Mouse (Mus musculus): Measurements from ENCODE around the gene Msgn1. TPM values are rescaled to one million over a fixed set of nuclear protein-coding genes. Genes with fewer than 3 reads are reported as not detected.

The Msgn1 gene
- polyA plus RNA-seq, 1 experiment, result 0.27 TPM

DNA sequence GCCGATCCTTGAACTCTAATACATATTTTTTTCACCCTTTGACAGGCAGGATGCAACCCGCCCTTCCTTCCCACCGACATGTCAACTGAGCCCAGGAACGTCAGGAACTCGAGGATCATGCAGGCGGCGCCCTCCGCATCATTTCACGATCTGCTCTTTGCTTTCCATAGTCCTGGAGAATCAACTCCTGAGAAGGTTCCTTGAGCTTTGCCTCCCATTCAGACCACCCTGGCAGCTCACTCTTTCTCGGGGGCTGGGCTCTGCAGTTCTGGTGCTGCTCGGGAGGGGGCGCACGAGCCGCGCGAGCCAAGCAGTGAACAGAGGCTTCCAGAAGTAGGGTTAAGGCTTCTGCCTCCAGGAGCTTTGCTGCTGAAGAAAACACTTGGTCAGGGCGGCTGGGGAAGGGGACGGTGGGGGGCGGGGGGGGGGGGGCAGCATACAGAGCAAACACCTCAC, 12.6 kb downstream of the Msgn1 start:
- Histone ChIP-seq H3K27me3 (ENCODE audit: control insufficient read depth, insufficient read depth, low read length) (no peaks in the 10 kb centered on the region), H3K4me3 (ENCODE audit: control insufficient read depth, insufficient read depth, low read length) (no peak overlapping the region), H3K4me1 (replicated peaks; ENCODE audit: control insufficient read depth, insufficient read depth, low read length) (peaks cover 7% of the 10 kb centered on the region; the same call in 1 of the 2 replicates), H3K36me3 (ENCODE audit: control insufficient read depth, insufficient read depth, low read length) (no peaks in the 10 kb centered on the region), H3K27ac (ENCODE audit: control insufficient read depth, insufficient read depth, low read length) (no peak overlapping the region)
- peak; percentile 84 for DNase-seq
- TF ChIP-seq CTCF (IDR thresholded peaks at IDR 0.05; ENCODE audit: borderline replicate concordance, control insufficient read depth, extremely low read depth, insufficient read depth, low read length, poor library complexity) (peak; percentile 93), POLR2A (IDR thresholded peaks at IDR 0.05; ENCODE audit: control insufficient read depth, extremely low read depth, insufficient read depth, low read length, poor library complexity) (no peak)
- 6% methylated on average over 19 of the region's 19 CpGs for WGBS

DNA sequence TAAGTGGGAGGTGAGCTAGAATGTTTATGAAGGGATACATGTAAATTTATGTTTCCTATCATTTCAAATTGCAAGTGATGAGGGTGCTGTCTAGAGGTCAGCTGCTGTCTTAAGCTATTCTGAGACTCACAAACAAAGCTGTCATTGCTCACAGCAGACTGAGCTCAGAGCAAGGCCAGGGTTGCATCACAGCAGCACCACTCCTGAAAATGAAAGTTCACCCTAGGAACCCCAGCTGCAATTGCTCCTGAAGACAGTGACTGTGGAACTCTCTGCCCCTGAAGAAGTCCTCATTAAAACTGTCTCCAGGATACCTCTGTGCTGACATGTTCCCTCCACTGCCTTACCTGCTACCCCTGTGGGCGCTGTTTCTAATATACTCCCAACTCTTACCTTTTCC, 13.7 kb downstream of the Msgn1 start:
- DNase-seq, result no peak
- WGBS, result 91% methylated on average over 1 of the region's 1 CpGs
- no peak overlapping the region for H3K27ac ChIP-seq (ENCODE audit: control insufficient read depth, insufficient read depth, low read length)
- H3K4me3 ChIP-seq (ENCODE audit: control insufficient read depth, insufficient read depth, low read length), result no peak overlapping the region
- H3K4me1 ChIP-seq (replicated peaks; ENCODE audit: control insufficient read depth, insufficient read depth, low read length), result peaks cover 7% of the 10 kb centered on the region; the same call in 1 of the 2 replicates
- H3K36me3 ChIP-seq (ENCODE audit: control insufficient read depth, insufficient read depth, low read length), result no peaks in the 10 kb centered on the region
- H3K27me3 ChIP-seq (ENCODE audit: control insufficient read depth, insufficient read depth, low read length), result no peaks in the 10 kb centered on the region
- TF ChIP-seq POLR2A (IDR thresholded peaks at IDR 0.05; ENCODE audit: control insufficient read depth, extremely low read depth, insufficient read depth, low read length, poor library complexity) (no peak), CTCF (IDR thresholded peaks at IDR 0.05; ENCODE audit: borderline replicate concordance, control insufficient read depth, extremely low read depth, insufficient read depth, low read length, poor library complexity) (no peak)

DNA sequence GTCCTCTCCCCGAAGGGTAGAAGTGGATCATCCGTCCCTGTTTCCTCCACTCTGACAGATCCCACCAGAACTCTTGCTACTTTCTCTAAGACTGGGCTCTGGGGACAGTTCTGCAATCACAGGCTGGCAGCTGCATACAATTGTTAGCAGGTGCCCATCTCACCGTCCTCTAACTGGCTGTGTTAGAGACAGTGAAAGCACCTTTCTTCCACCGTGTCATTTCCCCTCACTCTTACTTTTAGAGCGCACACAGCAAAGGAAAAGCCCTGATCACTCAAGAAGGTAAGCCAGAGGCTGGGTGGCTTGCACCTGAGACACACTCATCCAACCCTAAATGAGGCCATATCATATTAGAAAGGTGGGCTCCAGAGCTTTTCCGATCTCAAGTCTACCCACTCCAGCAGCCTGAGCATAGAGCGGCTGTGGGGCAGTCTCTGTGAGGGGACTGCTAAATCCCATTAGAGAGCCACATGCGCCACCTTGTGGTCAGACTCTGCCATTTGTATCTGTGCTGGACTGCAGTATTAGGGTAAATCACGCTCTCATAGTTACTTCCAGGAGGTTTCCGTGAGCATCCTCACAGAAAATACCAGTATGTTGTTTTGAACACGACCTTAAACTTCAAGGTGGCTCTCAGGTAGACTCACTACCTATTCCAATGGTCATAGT, 30.2 kb downstream of the Msgn1 start:
- Histone ChIP-seq H3K27me3 (ENCODE audit: control insufficient read depth, insufficient read depth, low read length) (no peaks in the 10 kb centered on the region), H3K4me3 (ENCODE audit: control insufficient read depth, insufficient read depth, low read length) (no peak overlapping the region), H3K27ac (ENCODE audit: control insufficient read depth, insufficient read depth, low read length) (no peak overlapping the region), H3K4me1 (replicated peaks; ENCODE audit: control insufficient read depth, insufficient read depth, low read length) (no peaks in the 10 kb centered on the region), H3K36me3 (ENCODE audit: control insufficient read depth, insufficient read depth, low read length) (no peaks in the 10 kb centered on the region)
- WGBS, result 20% methylated on average over 11 of the region's 11 CpGs
- DNase-seq, result peak; percentile 75
- no peak for TF ChIP-seq POLR2A (IDR thresholded peaks at IDR 0.05; ENCODE audit: control insufficient read depth, extremely low read depth, insufficient read depth, low read length, poor library complexity)
- peak; percentile 60; the same call in 1 of the 2 replicates for TF ChIP-seq CTCF (IDR thresholded peaks at IDR 0.05; ENCODE audit: borderline replicate concordance, control insufficient read depth, extremely low read depth, insufficient read depth, low read length, poor library complexity)

DNA sequence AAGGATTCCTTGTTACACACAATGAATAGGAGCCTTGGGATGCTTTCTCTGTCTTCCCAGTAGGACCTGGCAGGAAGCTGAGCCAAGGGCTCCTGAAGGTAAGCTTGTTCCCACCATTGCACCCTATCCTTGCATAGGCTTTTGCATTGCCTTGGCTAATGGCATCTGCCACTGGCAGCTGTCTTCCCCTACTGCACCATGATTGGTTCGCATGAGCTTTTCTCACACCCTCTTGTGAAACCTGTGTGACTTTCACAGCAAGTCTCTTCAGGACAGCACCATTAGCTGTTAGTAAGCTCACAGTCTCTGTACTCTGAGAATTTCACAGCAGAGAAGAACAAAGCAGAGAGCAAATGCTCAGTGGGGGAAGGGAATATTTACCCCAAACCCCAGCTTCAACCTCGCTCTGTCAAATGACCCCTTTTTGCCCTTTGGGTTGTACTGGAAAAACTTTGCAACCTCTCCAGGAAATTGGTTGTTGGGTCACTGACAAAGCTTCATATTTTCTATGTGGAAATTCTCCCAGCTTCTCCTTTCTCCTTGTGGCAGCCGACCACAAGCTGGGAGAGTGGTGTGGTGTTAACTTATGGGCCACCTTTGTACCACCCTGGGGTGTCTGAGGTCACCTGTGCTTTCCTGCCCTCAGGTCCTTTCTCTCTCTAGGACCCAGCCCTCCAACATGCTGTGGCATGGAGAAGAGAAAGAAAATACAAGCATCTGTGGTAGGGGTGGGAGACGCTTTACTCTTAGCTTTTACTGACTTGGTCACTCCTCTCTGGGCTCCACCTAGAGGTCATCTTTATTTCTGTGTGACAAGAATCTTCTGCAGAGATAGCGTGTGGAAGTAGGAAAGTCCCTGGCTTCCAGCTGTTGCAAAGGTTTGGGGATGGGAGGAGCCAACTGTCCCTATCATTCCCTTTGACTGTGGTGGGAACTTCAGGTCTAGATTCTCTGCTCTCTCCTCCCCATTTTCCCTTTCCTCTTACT, 31.1 kb downstream of the Msgn1 start:
- Histone ChIP-seq H3K36me3 (ENCODE audit: control insufficient read depth, insufficient read depth, low read length) (no peaks in the 10 kb centered on the region), H3K4me3 (ENCODE audit: control insufficient read depth, insufficient read depth, low read length) (no peak overlapping the region), H3K27ac (ENCODE audit: control insufficient read depth, insufficient read depth, low read length) (no peak overlapping the region), H3K27me3 (ENCODE audit: control insufficient read depth, insufficient read depth, low read length) (no peaks in the 10 kb centered on the region), H3K4me1 (replicated peaks; ENCODE audit: control insufficient read depth, insufficient read depth, low read length) (no peaks in the 10 kb centered on the region)
- TF ChIP-seq POLR2A (IDR thresholded peaks at IDR 0.05; ENCODE audit: control insufficient read depth, extremely low read depth, insufficient read depth, low read length, poor library complexity) (no peak), CTCF (IDR thresholded peaks at IDR 0.05; ENCODE audit: borderline replicate concordance, control insufficient read depth, extremely low read depth, insufficient read depth, low read length, poor library complexity) (no peak)
- no peak for DNase-seq
- WGBS, result 20% methylated on average over 5 of the region's 5 CpGs

DNA sequence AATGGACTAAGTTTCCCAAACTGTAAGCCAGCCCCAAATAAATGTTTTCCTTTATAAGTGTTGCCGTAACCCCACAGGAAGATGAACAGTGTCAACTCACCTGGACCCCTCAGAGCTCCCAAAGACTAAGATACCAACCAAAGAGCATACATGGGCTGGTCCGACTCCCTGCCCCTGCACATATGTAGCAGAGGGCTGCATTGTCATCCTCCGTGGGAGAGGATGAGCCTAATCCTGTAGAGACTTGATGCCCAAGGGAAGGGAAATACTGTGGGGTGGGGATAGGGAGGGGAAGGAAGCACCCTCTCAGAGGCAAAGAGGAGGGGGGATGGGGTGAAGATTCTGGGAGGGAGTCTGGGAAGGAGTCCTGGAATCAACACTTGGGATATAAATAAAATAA, 50.1 kb downstream of the Msgn1 start:
- H3K27me3 ChIP-seq (ENCODE audit: control insufficient read depth, insufficient read depth, low read length), result no peaks in the 10 kb centered on the region
- H3K4me3 ChIP-seq (ENCODE audit: control insufficient read depth, insufficient read depth, low read length), result no peak overlapping the region
- H3K36me3 ChIP-seq (ENCODE audit: control insufficient read depth, insufficient read depth, low read length), result no peaks in the 10 kb centered on the region
- DNase-seq, result no peak
- TF ChIP-seq CTCF (IDR thresholded peaks at IDR 0.05; ENCODE audit: borderline replicate concordance, control insufficient read depth, extremely low read depth, insufficient read depth, low read length, poor library complexity) (no peak), POLR2A (IDR thresholded peaks at IDR 0.05; ENCODE audit: control insufficient read depth, extremely low read depth, insufficient read depth, low read length, poor library complexity) (no peak)
- no peak overlapping the region for H3K27ac ChIP-seq (ENCODE audit: control insufficient read depth, insufficient read depth, low read length)
- H3K4me1 ChIP-seq (replicated peaks; ENCODE audit: control insufficient read depth, insufficient read depth, low read length), result no peaks in the 10 kb centered on the region
- WGBS, result 95% methylated on average over 3 of the region's 3 CpGs

Other genes starting within 250 kb of the Msgn1 start
- gene Kcns3, start 57.9 kb downstream of the Msgn1 start, polyA plus RNA-seq (2012; rRNA removed), result 0.28 and 0.36 TPM in 2 replicates
- 2.0 and 3.9 TPM in 2 replicates for gene Gen1, start 56.8 kb upstream of the Msgn1 start, polyA plus RNA-seq (2012; rRNA removed)
- gene Smc6, start 56.9 kb upstream of the Msgn1 start, polyA plus RNA-seq (2012; rRNA removed), result 11.3 and 14.3 TPM in 2 replicates
- 0.16 and 0.40 TPM in 2 replicates for gene Vsnl1, start 227.6 kb upstream of the Msgn1 start, polyA plus RNA-seq (2012; rRNA removed)
- not detected in 2 replicates for gene Rad51ap2, start 247.1 kb upstream of the Msgn1 start, polyA plus RNA-seq (2012; rRNA removed)